Mouse (Mus musculus): ENCODE measurements around the gene Slc38a10.

DNA sequence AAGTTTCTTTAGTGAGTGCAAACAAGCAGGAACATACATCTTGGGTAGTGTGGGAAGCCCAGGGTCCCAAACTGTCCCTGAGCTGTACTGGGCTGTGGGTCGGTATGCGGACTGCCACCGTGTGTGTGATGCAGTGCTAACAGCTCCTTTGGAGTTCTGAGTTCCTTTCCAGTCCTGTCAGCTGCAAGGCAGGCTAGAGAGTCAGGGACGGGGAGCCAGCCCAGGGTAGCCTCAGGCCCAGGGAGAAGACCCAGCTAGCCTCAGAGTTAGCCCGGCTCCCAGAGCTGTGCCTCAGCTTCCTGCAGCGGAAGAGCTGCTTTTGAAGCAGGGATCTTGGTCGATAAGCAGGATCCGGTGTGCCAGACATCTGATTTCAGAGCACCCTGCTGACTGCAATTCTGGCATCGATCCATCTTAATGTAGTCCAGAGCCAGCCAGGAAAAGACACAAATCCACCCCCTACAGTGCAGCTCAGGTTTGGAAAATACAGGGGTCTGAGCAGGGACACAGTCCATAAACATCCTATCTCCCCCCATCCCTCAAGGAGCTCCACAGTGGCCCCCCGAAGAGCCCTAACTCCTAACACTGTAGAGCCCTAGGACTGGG is 31.1 kb downstream of the Slc38a10 start:
- no peak for TF ChIP-seq CTCF (IDR thresholded peaks at IDR 0.05; ENCODE audit: low read depth)
- TF ChIP-seq EP300 (optimal IDR thresholded peaks at IDR 0.05), result no peak

Measured in stomach, postnatal 0 days (tissue).